8 mouse cellular contexts compared by ENCODE assay signal in the genomic region with DNA sequence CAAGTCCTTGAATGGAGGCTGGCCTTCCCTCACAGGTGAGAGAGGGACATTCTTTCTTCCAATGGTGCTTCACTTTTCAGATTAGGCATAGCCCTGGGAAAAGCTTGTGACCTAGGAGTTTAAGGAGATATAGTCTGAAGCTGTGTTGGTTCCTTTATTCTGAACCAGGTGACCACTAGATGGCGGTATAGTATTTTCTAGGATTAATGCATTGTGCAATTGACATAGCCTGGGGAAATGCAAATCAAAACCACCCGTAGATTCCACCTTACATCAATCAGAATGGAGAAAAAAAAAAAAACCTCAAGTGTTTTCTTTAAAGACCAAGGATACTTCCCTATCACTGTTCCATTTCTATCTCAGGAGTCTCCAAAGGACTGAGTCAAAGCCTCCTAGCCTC.
DNase-seq lines count a peak whose midpoint lies in the region; TF ChIP-seq lines count a peak whose summit lies in the region.

No protein-coding gene starts in this region.

- H3K36me3 ChIP-seq in heart, adult 2 months (ENCODE audit: control insufficient read depth, insufficient read depth, low read length), result no peaks in the 10 kb centered on the region
- no peaks in the 10 kb centered on the region for H3K36me3 ChIP-seq in thymus, adult 2 months (ENCODE audit: control insufficient read depth, insufficient read depth, low read length)

- 8% methylated on average over 2 of the region's 2 CpGs for WGBS in heart, adult 2 months
- WGBS in thymus, adult 2 months, result 0% methylated on average over 2 of the region's 2 CpGs
- WGBS in lung, adult 2 months, result 6% methylated on average over 2 of the region's 2 CpGs

- no peaks in the 10 kb centered on the region for H3K79me2 ChIP-seq in heart, adult 2 months (replicated peaks; ENCODE audit: control insufficient read depth, insufficient read depth, low read length)

- H3K9ac ChIP-seq in heart, adult 2 months (ENCODE audit: low read depth, low read length), result no peak overlapping the region

- H3K4me1 ChIP-seq in heart, adult 2 months (ENCODE audit: control insufficient read depth, insufficient read depth, low read length), result no peaks in the 10 kb centered on the region
- no peaks in the 10 kb centered on the region for H3K4me1 ChIP-seq in thymus, adult 2 months (replicated peaks; ENCODE audit: control insufficient read depth, insufficient read depth, low read length)
- no peaks in the 10 kb centered on the region for H3K4me1 ChIP-seq in lung, adult 2 months (ENCODE audit: control insufficient read depth, insufficient read depth, low read length)

- no peak overlapping the region for H3K27ac ChIP-seq in heart, adult 2 months
- no peak overlapping the region for H3K27ac ChIP-seq in thymus, adult 2 months (ENCODE audit: control insufficient read depth, insufficient read depth, low read length)

- TF ChIP-seq CTCF in heart, adult 2 months (IDR thresholded peaks at IDR 0.05), result peak; percentile 80
- TF ChIP-seq CTCF in thymus, adult 2 months (IDR thresholded peaks at IDR 0.05; ENCODE audit: borderline replicate concordance, control insufficient read depth, extremely low read depth, insufficient read depth, low read length, poor library complexity), result no peak
- no peak for TF ChIP-seq CTCF in lung, adult 2 months (IDR thresholded peaks at IDR 0.05; ENCODE audit: insufficient read depth, low read length)

- intact Hi-C loops in heart, adult 2 months (cut with DNase I), result loop anchor here (1.0 to 2.0 kb wide), 2 partner anchors 111 to 181 kb away; no protein-coding TSS in a partner anchor

- no peak for TF ChIP-seq POLR2A in heart, adult 2 months (IDR thresholded peaks at IDR 0.05; ENCODE audit: insufficient read depth, low read depth, low read length)
- TF ChIP-seq POLR2A in thymus, adult 2 months (IDR thresholded peaks at IDR 0.05; ENCODE audit: control insufficient read depth, extremely low read depth, insufficient read depth, low read length, poor library complexity), result no peak
- TF ChIP-seq POLR2A in lung, adult 2 months (IDR thresholded peaks at IDR 0.05; ENCODE audit: borderline replicate concordance, extremely low read depth, low read depth, low read length), result no peak

- no peaks in the 10 kb centered on the region for H3K27me3 ChIP-seq in heart, adult 2 months (ENCODE audit: control insufficient read depth, insufficient read depth, low read length)
- H3K27me3 ChIP-seq in thymus, adult 2 months (ENCODE audit: control insufficient read depth, insufficient read depth, low read length), result no peaks in the 10 kb centered on the region

- H3K4me3 ChIP-seq in heart, adult 2 months, result no peak overlapping the region
- no peak overlapping the region for H3K4me3 ChIP-seq in thymus, adult 2 months (ENCODE audit: control insufficient read depth, insufficient read depth, low read length)
- no peak overlapping the region for H3K4me3 ChIP-seq in lung, adult 2 months (replicated peaks; ENCODE audit: extremely low read depth, low read depth, low read length)

- TF ChIP-seq EP300 in heart, adult 2 months (IDR thresholded peaks at IDR 0.05; ENCODE audit: insufficient read depth, low read depth, low read length), result no peak

- DNase-seq in heart, adult 2 months, result no peak
- no peak for DNase-seq in heart, adult 11 months
- DNase-seq in thymus, postnatal 0 days (ENCODE audit: low spot score), result peak; percentile 9
- no peak for DNase-seq in thymus, adult 2 months
- DNase-seq in cerebellum, postnatal 10 days, result peak; percentile 57 to 82
- DNase-seq in lung, adult 2 months, result peak; percentile 2
- DNase-seq in telencephalon, adult 2 months (ENCODE audit: low read depth, low spot score), result peak; percentile 21
- no peak for DNase-seq in spleen, adult 18-20 months

Comparison
In these comparisons a context has a peak if more than half of its experiments do, and no peak if none do; other contexts are left out.
1. DNase-seq: peak in thymus, postnatal 0 days (single experiment), cerebellum, postnatal 10 days (2 of 2), lung, adult 2 months (single experiment) and telencephalon, adult 2 months (single experiment); none in heart, adult 2 months (0 of 2), heart, adult 11 months (single experiment), thymus, adult 2 months (single experiment) and spleen, adult 18-20 months (0 of 2).